Mouse (Mus musculus) layer of hippocampus, adult 6 months (tissue): ENCODE results near the gene Efcab10. TPM values are rescaled to one million over a fixed set of nuclear protein-coding genes. Genes with fewer than 3 reads are reported as not detected.

Source experiments
- long read RNA-seq, 2 experiments: library from polyadenylated mRNA; unstranded; transcript quantifications; one replicate each; pipeline ENCODE4 v2.0.0; 2019 to 2020
- polyA plus RNA-seq: library from polyadenylated mRNA; unstranded; fragments of <200 nt; fragmentation: Nextera tagmentation; gene quantifications from 2 replicates; pipeline ENCODE4 v1.2.3, GENCODE M21; 2021

Efcab10 gene
- polyA plus RNA-seq, result 18.8 and 30.2 TPM in 2 replicates
- long read RNA-seq, experiment 1, transcript Efcab10-201 (4 exons, 673 nt), result major isoform, 9 of 10 reads
- long read RNA-seq, experiment 1, partial matches to known transcripts, result 0 of 10 reads
- long read RNA-seq, experiment 1, other reads (novel, unspliced or antisense), result 1 of 10 reads
- long read RNA-seq, experiment 2, partial matches to known transcripts, result 0 of 3 reads
- long read RNA-seq, experiment 2, other reads (novel, unspliced or antisense), result 0 of 3 reads

GRCm38 (mm10) chr12:33394804-33395623 lies at the start of gene Efcab10:
Efcab10 (plus strand) TSS chr12:33394854.

DNA sequence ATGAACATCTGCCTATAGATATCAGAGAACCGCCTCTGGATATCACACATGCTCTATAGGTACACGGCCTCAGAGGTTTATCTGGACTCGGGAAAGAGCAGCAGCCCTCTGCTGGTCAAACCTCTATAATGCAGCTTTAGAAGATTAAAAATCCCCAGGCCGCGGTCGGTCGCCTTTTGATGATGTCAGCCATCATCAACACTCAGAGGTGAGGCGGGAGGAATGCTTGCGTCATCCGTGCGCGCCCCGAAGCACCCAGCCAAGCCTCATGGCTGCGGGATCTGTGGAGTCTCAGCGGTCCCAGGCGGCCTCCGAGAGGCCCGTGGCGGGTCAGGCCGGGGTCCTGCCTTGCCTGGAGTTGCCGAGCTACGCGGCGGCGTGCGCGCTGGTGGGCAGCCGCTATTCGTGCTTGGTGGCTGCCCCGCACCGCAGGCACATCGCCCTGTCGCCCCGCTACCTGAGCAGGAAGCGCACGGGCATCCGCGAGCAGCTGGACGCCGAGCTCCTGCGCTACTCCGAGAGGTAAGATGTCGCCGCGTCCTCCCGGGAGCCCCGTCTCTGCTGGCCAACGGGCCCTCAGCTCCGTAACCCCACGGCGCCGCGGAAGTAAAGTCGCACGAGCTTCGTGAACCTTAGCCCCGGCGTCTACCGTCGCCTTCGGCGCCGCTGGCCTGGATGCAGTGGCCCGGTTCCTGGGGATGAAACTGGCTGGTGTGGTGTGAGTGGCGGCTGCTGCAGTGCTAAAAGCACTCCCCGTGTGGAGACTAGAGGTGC lies 34.9 kb downstream of the Efcab10 start, which contains the start of gene Twistnb:
Gene Twistnb, plus strand, starts transcription at position 249 of the 774 bp plus-strand sequence.

Other genes starting within 250 kb of the Efcab10 start
- 15.7 and 18.9 TPM in 2 replicates for gene Atxn7l1, start 247.2 kb upstream of the Efcab10 start, polyA plus RNA-seq
- gene Twistnb, start 34.8 kb downstream of the Efcab10 start, polyA plus RNA-seq, result 31.1 and 34.5 TPM in 2 replicates